Mouse (Mus musculus) heart, adult 11 months (tissue): Measurements from ENCODE around the gene Cfap61.

Source experiments
- DNase-seq: peaks from one replicate; pipeline ENCODE4 v3.0.0; 2022

Cfap61 gene

DNA sequence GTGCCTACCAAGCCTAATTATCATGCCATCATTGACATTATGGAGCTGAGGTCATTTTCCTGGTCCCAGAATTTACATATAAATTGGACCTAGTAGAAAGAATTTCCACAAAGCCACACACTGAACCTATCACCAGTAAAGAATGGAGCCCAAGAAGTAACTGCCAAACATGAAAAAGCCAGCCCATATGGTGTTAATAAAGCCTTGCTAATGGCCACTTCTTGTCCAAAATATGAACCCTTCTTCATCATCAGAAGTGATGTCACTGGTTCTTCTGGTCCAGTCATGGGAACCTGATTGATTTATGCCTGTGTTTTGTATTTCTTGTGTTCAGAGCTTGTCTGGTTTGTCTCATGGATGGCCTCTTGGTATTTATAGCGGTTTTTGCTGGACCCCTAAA, 152.8 kb downstream of the Cfap61 start:
- peak; percentile 36 for DNase-seq

DNA sequence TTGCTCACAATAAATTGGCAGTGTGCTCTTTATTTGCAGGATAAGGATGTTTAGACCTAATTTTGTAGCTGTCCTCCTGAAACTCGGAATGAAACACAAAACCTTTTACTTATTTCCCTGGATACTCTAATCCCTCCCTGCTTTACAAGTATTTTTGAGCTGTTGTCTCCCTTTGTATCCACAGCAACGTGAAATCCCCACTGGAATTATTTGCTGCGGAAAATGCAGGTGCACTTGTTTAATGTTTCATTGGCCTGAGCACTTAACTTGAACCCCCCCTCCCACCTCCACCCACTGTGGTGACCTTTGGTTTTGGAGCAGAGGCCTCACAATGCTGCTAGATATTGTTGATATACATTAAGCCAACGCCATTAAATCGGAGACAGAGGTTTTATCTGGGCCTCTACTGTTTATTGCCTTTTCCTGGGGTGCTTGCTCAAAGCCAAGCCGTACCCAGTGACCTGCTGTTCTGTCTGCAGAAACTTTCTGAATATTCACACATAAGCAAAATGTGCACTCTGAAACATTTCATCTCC, 154.6 kb downstream of the Cfap61 start:
- DNase-seq, result peak; percentile 76

DNA sequence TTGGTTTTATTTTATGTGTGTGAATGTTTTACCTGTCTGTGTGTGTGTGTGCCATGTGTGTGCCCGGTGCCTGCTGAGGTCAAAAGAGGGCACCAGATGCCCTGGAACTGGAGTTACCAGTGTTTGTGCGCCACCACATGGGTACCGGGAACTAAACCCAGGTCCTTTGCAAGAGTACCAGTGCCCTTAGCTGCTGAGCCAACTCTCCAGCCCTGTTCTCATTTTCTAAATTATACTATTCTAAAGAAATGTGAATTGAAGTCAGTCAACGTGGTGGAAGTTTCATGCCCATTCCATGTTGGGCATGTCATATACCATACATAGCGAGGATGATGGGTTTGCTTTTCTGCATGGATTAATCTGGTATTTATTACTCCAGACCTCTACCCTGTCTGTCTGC, 162.9 kb downstream of the Cfap61 start:
- peak; percentile 70 for DNase-seq

DNA sequence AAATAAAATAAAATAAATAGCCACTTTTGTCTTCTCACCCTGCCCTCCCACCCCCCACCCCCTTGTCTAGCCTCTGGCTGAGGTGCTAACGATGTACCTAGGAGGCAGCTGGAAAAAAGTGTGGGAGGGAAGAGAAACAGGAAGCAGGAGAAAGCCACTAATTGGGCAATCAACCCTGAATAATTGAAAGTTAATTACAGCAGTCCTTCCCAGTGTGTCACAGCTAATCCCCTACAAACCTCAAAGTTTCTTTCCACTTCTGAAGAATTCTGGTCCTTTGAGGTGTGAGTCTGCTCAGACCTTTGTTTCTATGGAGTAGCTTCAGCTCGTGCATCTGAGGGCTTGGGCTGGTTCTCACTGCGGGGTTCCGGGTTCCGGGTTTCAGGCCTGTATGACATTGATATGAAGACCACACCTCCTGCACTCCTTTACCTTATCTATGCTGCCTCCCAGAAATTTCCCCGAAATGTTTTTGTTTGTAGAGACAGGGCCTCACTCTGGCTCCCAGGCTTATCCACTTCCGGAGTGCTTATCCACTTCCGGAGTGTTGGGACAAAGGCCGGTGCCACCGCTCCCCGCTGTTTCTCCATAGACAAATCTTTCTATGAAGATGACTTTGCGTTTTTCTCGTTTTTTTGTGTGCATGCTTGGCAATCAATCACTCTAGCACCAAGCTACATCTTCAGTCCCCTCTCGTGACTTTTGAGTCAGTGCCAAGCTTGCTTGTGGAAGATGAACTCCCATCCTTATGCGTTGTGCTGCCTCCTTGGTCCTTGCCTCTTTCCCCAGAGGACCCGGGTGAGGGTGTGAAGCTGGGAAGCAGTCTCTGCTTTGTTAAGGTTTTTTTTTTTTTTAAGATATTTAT, 164.5 kb downstream of the Cfap61 start:
- DNase-seq, result peak; percentile 84

DNA sequence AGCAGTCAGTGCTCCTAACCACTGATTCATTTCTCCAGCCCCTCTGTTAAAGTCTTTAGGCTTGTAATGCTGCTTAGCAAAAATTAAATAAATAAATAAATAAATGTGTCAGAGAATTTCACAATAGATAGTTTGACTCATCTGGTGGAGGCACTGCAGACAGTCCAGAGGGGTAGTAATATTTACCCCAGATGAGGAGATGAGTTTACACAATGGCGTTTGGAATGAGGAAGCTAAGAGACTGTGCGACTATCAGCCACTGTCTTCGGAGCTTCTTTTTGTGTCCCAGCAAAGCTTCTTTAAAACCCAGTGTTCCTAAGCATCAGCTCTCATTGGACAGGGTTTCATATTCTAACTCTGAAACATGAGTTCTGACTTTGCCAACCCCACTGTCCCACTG, 165.3 kb downstream of the Cfap61 start:
- DNase-seq, result peak; percentile 28

DNA sequence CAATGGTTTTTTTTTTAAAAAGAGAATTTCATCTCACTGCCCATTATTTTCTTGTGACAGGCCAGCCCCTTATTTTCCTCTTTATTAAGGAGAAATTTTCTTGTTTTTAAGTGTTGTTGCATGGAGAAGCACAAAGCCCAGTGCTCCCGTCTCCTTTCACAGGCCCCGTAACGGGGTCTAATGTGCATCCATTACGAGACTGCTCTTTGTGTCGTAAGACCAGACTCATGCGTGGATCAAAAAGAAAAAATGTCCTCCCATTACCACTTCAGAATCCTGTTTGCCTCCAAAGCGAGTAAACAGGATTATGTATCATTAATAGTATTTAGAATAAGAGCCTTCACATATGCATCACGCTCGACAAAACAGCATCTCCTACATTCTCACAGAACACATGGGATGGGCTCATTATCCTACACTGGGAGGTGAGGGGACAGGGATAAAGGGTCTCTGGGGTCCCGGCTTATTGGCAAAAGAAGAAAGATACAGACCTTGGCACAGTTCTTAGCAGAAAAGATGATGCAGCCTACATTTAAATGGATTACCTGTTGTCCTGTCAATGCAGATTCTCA, 166.0 kb downstream of the Cfap61 start:
- DNase-seq, result peak; percentile 54

DNA sequence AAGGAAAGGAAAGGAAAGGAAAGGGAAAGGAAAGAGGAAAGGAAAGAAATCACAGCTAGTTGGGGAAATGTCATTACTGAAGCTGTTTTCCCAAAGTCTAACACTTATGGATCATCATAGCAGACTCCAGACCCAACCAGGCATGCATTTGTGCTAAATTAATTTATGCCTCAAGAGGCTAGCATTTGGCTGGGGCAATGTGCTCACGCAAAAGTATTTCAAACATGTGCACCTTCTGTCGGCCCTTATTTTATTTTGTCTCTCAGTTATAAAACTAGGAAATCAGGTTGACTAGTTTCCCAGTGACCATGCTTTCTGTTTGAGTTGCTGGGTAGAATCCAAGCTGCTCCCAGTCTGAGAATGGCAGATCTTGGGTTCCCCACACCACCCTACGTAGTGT, 168.0 kb downstream of the Cfap61 start:
- DNase-seq, result no peak

DNA sequence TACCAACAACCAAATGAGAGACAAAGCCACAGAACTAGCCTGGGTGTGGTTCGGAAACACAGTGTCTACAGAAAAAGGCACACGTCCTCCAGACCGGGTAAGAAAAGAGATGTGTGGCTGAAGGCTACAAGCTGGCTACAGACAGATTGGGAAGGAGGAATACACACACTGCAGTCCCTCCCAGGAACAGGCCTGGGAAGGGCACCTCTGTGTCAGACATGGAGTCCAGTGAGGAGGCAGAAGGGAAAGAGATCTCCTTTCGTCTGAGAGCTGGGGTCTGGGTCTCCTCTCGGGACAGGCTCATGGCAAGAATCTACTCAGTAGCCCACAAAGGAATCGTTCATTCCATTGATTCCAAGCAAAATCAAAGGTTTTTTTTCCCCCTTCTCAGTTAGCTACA, 170.8 kb downstream of the Cfap61 start:
- peak; percentile 54 for DNase-seq

DNA sequence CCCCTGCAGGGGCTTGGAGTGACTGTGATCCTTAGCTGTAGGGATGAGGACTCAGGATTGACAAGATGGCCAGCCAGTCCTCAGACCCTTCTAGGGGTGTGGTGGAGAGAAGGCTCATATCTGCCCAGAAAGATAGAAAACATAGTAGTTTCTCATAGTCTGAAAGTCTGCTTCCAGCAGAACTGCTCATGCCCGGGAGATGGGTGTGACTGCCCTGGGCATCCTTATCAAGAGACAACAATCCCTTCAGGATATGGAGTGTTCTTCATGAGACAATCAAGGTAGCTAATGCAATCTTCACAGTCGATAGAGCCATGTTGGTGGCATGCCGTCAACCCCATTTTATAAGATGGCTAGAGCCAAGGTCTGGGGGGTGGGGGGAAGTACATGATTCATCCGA, 173.4 kb downstream of the Cfap61 start:
- DNase-seq, result peak; percentile 55

DNA sequence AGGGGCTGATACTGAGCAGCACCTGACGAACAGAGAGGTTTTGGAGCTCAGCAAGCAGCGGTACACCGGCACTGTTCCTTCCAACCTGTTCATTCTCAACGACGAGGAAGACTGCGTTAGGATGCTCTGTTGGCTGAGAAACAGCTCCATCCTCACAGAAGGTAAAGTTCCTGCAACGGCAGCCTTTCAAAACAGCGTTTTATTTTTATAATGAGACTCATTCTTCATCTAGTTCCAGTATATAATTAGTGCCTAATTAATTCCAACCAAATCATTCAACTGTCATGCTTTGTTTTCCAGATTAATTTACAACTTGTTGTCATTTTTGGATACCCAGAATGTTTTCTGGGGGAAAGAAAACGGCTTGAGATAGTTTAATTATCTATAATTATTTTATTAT, 175.3 kb downstream of the Cfap61 start:
- peak; percentile 54 for DNase-seq

DNA sequence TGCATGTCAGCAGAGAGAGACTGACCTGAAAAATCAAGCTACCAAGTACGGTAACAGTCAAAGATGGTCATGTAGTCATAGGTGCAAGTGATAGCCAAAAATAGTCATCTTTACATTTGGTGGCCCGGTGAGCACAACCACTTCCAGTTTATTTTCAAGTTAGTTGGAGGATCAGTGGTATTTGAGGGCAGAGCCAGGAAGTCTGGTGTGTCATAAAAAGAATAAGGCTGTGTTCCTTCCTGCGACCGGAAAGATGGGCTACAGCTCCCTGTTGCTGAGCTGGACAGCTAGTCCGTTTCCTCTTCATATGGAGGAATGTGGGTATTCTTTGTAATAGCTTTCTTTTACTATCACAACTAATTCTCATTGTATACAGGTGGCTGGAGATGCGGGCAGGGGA, 181.7 kb downstream of the Cfap61 start:
- DNase-seq, result no peak

DNA sequence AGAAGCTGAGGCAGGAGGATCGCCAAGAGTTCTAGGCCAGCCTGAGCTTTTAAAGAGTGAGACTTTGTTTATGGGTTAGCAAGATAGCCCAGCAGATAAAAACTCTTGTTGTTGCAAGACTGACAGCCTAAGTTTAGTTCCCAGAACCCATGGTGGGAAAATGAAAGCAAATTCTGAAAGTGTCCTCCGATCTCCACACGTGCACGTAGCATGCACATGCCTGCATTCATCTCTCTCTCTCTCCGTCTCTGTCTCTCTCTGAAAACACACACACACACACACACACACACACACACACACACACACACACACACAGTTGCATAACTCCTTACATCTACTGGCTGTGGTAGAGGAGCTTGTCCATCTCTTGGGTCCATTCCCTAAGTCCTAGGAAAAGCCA, 182.1 kb downstream of the Cfap61 start:
- peak; percentile 70 for DNase-seq

DNA sequence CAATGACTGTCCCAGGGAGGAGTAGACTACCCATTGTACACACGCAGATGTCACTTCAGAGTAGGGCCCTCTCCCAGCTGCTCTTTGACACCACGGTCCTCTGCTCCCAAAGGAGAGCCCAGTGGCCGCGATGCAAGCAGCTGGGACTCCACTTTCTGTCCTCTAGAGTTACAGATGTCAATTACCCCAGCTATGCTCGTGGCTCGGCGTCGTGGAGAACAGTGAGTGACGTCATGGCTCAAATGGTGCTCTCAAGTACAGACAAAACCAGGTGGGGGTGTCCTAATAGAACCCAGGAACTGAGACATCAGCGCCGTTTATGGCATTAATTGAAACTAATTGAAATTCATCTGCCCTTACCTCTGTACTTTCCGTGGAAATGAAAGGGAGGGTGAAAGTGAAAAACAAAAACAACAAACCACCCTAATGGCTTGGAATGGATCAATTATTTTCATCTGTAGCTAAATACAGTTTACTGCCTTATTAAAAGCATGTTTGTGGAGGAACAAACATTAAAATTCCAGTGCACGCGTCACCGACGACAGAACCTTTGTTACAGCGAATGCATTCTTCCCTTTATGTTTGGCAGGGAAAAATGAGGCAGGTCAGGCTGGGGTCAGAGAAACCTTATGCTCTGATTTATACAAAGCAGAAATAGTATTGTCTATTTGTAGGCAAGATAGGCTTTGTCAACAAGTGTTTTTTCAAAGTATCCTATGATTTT, 182.8 kb downstream of the Cfap61 start:
- peak; percentile 76 for DNase-seq

DNA sequence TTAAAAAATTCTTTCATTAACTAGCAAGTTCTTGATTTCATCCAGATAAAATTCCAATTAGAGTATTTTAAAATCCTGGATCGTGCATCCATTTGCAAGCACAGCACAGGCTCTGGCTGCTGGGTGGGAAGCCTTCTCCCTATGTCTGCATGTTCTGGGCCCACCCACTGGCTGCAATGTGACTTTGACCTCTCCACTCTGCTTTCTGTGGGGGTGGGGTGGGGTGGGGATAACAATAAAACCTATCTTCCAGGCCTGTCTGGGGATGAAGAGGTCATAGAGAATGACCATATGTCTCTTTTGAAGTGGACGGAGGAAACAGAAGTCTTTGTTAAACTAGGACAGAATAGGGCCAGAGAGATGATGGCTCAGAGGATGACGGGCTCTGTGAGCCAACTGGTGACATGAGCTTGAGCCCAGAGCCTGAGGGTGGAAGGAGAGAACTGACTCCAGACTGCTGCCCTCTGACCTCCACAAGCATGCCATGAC, 183.4 kb downstream of the Cfap61 start:
- peak; percentile 14 for DNase-seq

DNA sequence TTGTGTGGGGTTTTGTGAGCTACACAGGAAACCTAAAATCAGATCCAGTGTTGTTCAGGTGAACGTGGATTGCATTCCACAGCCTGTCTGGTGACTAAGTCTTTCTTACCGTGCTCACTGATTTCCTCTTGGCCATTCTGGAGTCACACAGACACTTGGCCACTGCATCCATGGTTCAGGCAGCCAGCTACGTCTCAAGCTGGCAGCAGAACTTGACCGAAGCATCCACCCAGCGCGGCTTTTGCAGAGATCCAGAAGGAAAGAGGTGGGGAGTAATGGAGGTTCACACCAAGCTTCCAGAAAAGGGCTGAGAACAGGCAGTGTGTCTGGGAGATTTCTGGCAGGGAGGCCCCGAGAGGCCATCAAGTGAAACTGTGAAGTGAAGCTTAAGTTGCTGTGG, 187.0 kb downstream of the Cfap61 start:
- peak; percentile 45 for DNase-seq

DNA sequence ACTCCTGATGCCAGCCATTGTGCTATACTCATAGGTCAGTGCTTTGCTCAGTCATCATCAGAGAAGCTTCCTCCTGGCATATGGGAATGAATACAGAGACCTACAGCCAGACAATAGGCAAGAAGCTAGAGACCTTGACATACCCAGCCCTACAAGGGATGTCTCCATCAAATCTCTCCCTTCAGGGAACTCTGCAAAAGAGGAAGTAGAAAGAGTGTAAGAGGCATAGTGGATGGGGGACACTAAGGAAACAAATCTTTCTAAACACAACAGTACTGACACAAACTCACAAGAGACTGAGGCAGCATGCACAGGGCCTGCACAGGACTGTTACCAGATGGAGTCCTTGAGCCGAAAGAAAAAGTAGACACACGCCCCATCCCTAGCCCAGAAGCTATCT, 190.5 kb downstream of the Cfap61 start:
- peak; percentile 50 for DNase-seq

DNA sequence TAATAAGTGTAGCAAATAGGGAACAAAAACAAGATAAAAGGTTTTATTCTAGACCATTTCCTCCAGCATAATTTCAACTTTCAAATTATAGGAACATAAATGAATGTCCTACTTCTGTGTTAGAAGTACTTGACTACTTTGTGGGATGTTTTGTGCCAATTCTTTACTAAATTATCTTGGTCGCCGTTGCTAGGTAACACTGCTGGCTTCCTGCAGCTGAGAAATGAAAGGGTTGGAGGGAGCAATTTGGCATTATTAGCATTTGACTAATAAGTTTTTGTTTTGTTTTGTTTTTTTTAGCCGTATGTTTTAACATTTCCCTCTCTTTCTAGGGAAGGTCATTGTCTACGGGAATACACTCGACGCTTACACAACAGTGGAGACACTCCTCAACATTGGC, 194.0 kb downstream of the Cfap61 start:
- no peak for DNase-seq

DNA sequence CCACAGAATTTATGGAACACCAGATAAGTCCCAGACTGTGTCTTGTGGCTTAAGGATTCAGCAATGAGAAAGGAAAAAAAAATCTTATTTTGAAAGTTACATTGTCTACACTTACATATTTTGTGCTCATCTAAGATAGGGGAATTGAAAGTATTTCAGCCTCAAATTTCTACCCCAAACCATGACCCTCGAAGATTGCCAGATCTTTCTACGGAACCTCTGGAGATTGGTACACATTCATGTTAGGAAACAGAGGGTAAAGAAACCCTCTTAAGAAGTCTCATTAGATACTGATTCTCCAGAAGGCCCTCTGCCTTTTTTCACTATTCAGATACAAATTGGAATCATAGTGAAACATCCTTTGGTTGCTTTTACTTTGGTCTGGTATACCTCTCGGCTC, 195.9 kb downstream of the Cfap61 start:
- DNase-seq, result no peak

DNA sequence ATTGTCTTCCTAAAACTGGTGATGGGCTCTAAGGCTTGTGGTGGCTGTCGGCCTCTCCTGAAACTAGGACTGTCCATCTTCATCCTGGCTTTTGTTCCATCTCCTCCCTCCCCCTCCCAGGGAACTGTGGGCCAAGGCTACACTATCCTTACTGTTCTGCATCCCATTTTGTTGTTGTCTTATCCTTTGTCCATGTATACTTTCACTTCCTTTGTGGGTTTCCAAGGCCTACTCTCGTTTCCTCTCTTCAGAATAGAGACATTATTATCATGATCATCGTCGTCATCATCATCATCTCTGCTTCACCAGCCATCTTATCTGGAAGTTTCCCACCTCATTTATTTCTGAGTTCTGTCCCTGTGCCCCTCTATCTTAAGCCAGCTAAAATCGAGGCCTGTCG, 199.7 kb downstream of the Cfap61 start:
- DNase-seq, result peak; percentile 35

DNA sequence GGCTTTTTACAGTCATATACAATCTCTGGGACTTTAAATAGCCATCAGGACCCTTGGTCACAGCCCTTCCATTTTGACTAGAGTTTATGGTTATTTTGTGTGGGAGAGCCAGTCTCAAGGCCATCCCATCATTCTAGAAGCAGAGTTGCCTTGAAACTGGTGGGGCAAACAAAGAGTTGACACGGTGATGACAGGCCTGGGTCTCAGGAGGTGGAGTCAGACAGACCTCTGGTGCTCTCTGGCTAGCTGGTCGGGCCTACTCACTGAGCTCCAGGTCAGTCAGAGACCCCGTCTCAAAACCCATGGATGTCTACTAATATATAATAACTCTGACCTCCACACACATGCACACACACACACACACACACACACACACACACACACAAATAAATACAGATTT, 206.1 kb downstream of the Cfap61 start:
- DNase-seq, result peak; percentile 66

DNA sequence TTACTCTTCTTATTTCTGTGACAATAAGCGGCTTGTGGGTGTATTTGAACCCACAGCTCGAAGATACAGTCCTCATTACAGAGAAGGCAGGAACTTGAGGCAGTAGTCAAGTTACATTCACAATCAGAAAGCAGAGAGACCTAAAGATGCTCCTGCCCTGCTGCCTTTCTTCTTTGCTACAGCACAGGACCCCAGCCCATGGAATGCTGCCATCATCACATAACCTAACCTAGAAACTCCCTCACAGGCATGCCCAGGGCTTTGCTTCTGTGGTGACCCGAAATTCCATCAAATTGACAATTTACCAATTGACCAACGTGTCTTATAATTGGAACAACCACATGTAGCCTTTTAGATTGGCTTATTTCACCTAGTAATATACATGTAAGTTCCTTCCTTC, 212.7 kb downstream of the Cfap61 start:
- DNase-seq, result peak; percentile 57

DNA sequence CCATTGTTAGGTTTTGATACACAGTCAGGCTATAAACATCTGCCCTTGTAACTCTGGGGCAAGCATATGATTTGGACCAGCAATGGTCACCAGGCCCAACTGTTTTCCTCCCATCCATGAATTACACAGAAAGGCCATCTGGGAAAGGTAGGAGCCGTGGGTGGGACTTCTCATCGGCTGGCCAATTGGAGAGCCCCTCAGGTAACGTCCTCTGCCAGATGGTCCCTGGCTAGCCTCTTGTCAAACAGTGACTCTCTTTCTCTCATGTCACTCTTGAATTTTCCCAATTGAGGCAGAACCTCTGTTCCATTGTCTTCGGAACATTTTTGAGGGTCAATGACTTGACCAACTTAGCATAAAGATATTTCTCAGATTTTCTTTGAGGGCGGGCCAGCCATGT, 213.2 kb downstream of the Cfap61 start:
- DNase-seq, result peak; percentile 58

DNA sequence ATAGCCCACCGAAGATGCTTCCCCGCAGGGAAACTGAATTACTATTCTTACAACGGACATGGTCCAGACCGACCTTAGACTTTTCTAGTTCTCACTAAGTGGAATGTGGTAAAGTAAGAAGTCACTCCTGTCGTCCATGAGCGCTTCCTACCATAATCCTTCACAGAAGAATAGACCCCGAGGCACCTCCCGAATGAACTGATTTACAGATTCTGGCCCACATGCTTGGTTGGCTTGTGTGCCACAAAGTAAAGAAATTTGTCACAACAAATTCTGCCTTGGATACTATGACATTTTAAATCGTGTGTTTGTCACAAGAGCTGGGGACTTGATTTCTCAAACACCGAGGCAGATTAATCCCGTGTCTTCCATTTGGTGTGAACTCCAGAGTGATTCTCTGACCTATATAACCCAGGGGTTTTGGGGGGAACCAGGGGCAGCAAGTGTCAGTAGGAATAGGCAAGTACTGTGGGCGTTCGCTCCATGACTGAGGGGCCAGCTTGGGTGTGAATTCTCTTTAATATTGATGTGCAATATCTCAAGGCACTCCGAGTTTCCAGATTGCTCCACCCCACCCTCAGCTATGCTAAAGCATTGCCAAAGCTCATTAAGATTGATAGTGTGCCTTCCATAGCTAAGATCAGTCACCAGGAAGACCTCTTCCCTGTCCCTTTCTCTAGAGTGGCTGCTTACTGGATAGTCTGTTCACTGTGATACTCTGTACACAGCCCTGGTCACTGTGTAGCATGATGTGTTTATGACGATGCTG, 214.8 kb downstream of the Cfap61 start:
- DNase-seq, result peak; percentile 55
